Mouse (Mus musculus) embryonic facial prominence, embryonic 12.5 days (tissue): ENCODE data around the gene Gm17728. TPM values are rescaled to one million over a fixed set of nuclear protein-coding genes. Genes with fewer than 3 reads are reported as not detected.

Experiments
- polyA plus RNA-seq: library from polyadenylated mRNA; unstranded; fragments of >200 nt; fragmentation: Nextera tagmentation; extraction: Ambion mirVana; gene quantifications from 2 replicates; pipeline ENCODE4 v1.2.1, GENCODE M21; 2016

Gm17728 gene
- polyA plus RNA-seq, 1 experiment from 2014 or later, result not detected

Other genes starting within 250 kb of the Gm17728 start
- gene Pabpc6, start 247.7 kb downstream of the Gm17728 start, polyA plus RNA-seq, result not detected in 2 replicates